Mouse (Mus musculus): ENCODE results near the gene Ppp1r3f.

Ppp1r3f gene

GRCm38 (mm10) chrX:7574087-7574884 lies at the start of gene Ppp1r3f:
TSS of gene Ppp1r3f (minus strand) at chrX:7574283.
- DNase-seq (ENCODE audit: low spot score in 2 of 2) = peak; percentile 97 to 98

GRCm38 (mm10) chrX:7617889-7618551 lies 43.9 kb upstream of the Ppp1r3f start:
- DNase-seq (ENCODE audit: low spot score in 2 of 2) = no peak

- peak in 1 of 2 experiments; percentile 32 for DNase-seq (ENCODE audit: low spot score in 2 of 2)
Measured at GRCm38 (mm10) chrX:7610536-7611258, 36.6 kb upstream of the Ppp1r3f start.

GRCm38 (mm10) chrX:7610035-7610434 lies 36.0 kb upstream of the Ppp1r3f start:
- peak in 1 of 2 experiments; percentile 16 for DNase-seq (ENCODE audit: low spot score in 2 of 2)

GRCm38 (mm10) chrX:7606783-7607182 lies 32.7 kb upstream of the Ppp1r3f start, which contains the start of gene Cacna1f:
TSS of gene Cacna1f (plus strand) at chrX:7607083.
- no peak for DNase-seq (ENCODE audit: low spot score in 2 of 2)

GRCm38 (mm10) chrX:7605575-7605941 lies 31.5 kb upstream of the Ppp1r3f start:
- no peak for DNase-seq (ENCODE audit: low spot score in 2 of 2)

- DNase-seq (ENCODE audit: low spot score in 2 of 2) = peak; percentile 67 to 85
Measured at GRCm38 (mm10) chrX:7604879-7605574, 30.9 kb upstream of the Ppp1r3f start, which contains the start of gene Ccdc22. TSS of gene Ccdc22 (minus strand) at chrX:7605517.

- no peak for DNase-seq (ENCODE audit: low spot score in 2 of 2)
Measured at GRCm38 (mm10) chrX:7604004-7604403, 29.9 kb upstream of the Ppp1r3f start.

- DNase-seq (ENCODE audit: low spot score in 2 of 2) = no peak
Measured at GRCm38 (mm10) chrX:7595371-7595770, 21.3 kb upstream of the Ppp1r3f start.

GRCm38 (mm10) chrX:7586356-7586755 lies 12.3 kb upstream of the Ppp1r3f start:
- no peak for DNase-seq (ENCODE audit: low spot score in 2 of 2)

GRCm38 (mm10) chrX:7583881-7584280 lies 9.8 kb upstream of the Ppp1r3f start:
- DNase-seq (ENCODE audit: low spot score in 2 of 2) = no peak

- no peak for DNase-seq (ENCODE audit: low spot score in 2 of 2)
Measured at GRCm38 (mm10) chrX:7581151-7581550, 7.1 kb upstream of the Ppp1r3f start.

GRCm38 (mm10) chrX:7574885-7575231 lies 775 bp upstream of the Ppp1r3f start:
- peak in 1 of 2 experiments; percentile 16 for DNase-seq (ENCODE audit: low spot score in 2 of 2)

- DNase-seq (ENCODE audit: low spot score in 2 of 2) = peak in 1 of 2 experiments; percentile 22
Measured at GRCm38 (mm10) chrX:7573176-7574086, 652 bp downstream of the Ppp1r3f start, which contains the start of gene Foxp3. TSS of gene Foxp3 (plus strand) at chrX:7573644.

- DNase-seq (ENCODE audit: low spot score in 2 of 2) = no peak
Measured at GRCm38 (mm10) chrX:7572466-7572865, 1.6 kb downstream of the Ppp1r3f start.

- DNase-seq (ENCODE audit: low spot score in 2 of 2) = no peak
Measured at GRCm38 (mm10) chrX:7571565-7572136, 2.4 kb downstream of the Ppp1r3f start.

- DNase-seq (ENCODE audit: low spot score in 2 of 2) = no peak
Measured at GRCm38 (mm10) chrX:7570481-7571175, 3.5 kb downstream of the Ppp1r3f start.

- DNase-seq (ENCODE audit: low spot score in 2 of 2) = no peak
Measured at GRCm38 (mm10) chrX:7567491-7567890, 6.6 kb downstream of the Ppp1r3f start.

GRCm38 (mm10) chrX:7566352-7566751 lies 7.7 kb downstream of the Ppp1r3f start:
- DNase-seq (ENCODE audit: low spot score in 2 of 2) = no peak

GRCm38 (mm10) chrX:7563076-7563475 lies 11.0 kb downstream of the Ppp1r3f start:
- DNase-seq (ENCODE audit: low spot score in 2 of 2) = no peak

All from left cerebral cortex, adult 9 months (tissue).